Mouse (Mus musculus) cerebellum, adult 2 months (tissue): ENCODE data around the gene Slc45a2. TPM values are rescaled to one million over a fixed set of nuclear protein-coding genes. Genes with fewer than 3 reads are reported as not detected.

Experiments
- DNase-seq, 2 experiments: peaks; one replicate each; pipeline ENCODE4 v3.0.0; 2021
- H3K27ac ChIP-seq: fragments of 200-500 bp; 2 replicates; pipeline ENCODE4 v1.5.1; 2012; ENCODE audit warnings: low read length, control low read depth, inconsistent platforms; ENCODE audit not compliant: insufficient read depth
- H3K27me3 ChIP-seq: fragments of 200-500 bp; 2 replicates; pipeline ENCODE4 v1.6.1; 2012; ENCODE audit warnings: inconsistent platforms, mild to moderate bottlenecking, low read length, moderate library complexity; ENCODE audit not compliant: control insufficient read depth, insufficient read depth
- H3K4me1 ChIP-seq: fragments of 200-500 bp; 2 replicates; pipeline ENCODE4 v1.6.1; 2011; ENCODE audit warnings: low read length; ENCODE audit not compliant: control insufficient read depth, insufficient read depth
- H3K4me3 ChIP-seq: fragments of 200-500 bp; replicated peaks from 2 replicates; pipeline ENCODE3; 2011; ENCODE audit warnings: mild to moderate bottlenecking, low read depth, low read length, control low read depth; ENCODE audit not compliant: insufficient read depth
- CTCF ChIP-seq: fragments of 200-500 bp; IDR thresholded peaks from 2 replicates; pipeline ENCODE4 v1.5.1; 2011; ENCODE audit warnings: low read depth, mild to moderate bottlenecking, control low read depth, low read length, moderate library complexity, borderline replicate concordance; ENCODE audit not compliant: insufficient read depth
- POLR2A ChIP-seq: fragments of 200-500 bp; IDR thresholded peaks from 2 replicates; pipeline ENCODE4 v1.6.1; 2011; ENCODE audit warnings: low read length, control low read depth, borderline replicate concordance; ENCODE audit not compliant: insufficient read depth
- WGBS: fragments of 180-500 bp; shearing (Covaris S2); methylation state at CpG from one replicate; pipeline ENCODE4 v1.1.7; 2018; 5-methylcytosine and 5-hydroxymethylcytosine counted together
- polyA plus RNA-seq: library from polyadenylated mRNA; depleted of rRNA; stranded (reverse); fragments of >200 nt; gene quantifications from 2 replicates; pipeline ENCODE4 v1.2.3, GENCODE M21; 2012

Slc45a2 gene
- polyA plus RNA-seq, 1 experiment, result 0.10 TPM

DNA sequence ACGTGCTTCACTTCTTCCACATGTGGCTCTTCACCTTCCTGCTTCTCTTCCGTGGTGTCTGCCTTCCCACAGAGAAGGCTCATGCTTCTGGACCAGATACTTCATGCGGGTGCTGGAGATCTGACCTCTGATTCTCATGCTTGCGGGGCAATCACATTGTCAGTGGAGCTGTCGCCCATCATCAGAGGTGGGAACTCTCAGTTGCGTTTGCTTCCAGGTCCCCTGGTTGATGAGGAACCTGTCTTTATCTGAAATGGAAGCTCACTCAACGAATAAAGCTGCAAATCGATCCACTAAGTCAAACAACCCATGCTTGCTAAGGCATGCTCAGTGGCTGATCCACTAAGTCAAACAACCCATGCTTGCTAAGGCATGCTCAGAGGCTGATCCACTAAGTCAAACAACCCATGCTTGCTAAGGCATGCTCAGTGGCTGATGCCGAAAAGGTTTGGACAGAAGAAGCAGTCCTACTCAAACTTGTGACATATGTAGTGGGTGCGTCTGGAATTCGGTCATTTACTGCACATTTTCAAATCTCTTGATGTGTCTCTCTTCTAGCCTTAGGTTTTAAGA, 10.5 kb downstream of the Slc45a2 start:
- no peaks in the 10 kb centered on the region for H3K27me3 ChIP-seq
- no peak for DNase-seq
- WGBS, result 91% methylated on average over 11 of the region's 11 CpGs
- H3K27ac ChIP-seq, result no peak overlapping the region
- TF ChIP-seq CTCF (no peak), POLR2A (no peak)
- H3K4me3 ChIP-seq, result no peak overlapping the region
- no peaks in the 10 kb centered on the region for H3K4me1 ChIP-seq

GRCm38 (mm10) chr15:11014931-11015330, 14.4 kb downstream of the Slc45a2 start:
- H3K4me1 ChIP-seq, result no peaks in the 10 kb centered on the region
- no peak overlapping the region for H3K4me3 ChIP-seq
- TF ChIP-seq CTCF (no peak), POLR2A (no peak)
- no peak for DNase-seq
- no peaks in the 10 kb centered on the region for H3K27me3 ChIP-seq
- H3K27ac ChIP-seq, result no peak overlapping the region
- WGBS, result 32% methylated on average over 2 of the region's 2 CpGs

DNA sequence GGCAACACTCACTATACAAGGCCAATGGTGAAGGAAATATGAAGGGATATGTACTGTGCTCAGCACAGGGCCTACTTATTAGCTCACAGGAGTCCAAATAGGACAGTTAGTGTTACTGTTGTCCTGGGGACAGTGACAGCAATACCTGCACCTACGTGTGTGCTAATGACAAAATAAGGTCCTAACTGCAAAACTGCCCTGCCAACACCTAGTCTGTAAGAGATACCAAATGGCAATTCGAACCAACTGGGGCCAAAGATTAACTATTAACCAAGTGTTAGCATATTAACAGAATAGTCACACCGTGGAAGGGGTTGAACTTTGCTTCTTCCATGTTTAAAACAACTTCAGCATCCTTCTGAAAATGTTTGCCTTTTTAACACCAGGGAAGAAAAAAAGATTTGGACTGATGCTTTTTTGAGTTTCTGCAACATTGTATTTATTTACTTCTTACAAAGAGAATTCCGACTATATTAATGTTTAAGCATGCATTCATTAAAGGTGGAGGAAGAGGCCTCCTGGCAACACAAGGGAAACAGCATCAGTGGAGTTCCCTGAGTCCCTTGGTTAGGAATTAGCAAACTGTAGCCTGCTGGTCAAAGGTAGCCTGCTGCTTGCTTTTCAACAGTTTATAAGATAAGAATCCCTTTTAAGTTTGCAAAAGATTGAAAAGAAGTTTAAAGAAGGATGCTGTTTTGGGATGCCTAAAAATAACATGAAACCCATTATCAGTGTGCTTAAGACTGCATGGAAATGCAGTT, 26.5 kb downstream of the Slc45a2 start:
- WGBS, result 68% methylated on average over 4 of the region's 4 CpGs
- Histone ChIP-seq H3K4me3 (no peak overlapping the region), H3K27ac (no peak overlapping the region), H3K27me3 (no peaks in the 10 kb centered on the region), H3K4me1 (no peaks in the 10 kb centered on the region)
- DNase-seq, result no peak
- TF ChIP-seq POLR2A, result no peak
- no peak for TF ChIP-seq CTCF

- 65% methylated on average over 3 of the region's 3 CpGs for WGBS
- no peaks in the 10 kb centered on the region for H3K4me1 ChIP-seq
- DNase-seq, result no peak
- H3K27me3 ChIP-seq, result no peaks in the 10 kb centered on the region
- TF ChIP-seq CTCF (no peak), POLR2A (no peak)
- no peak overlapping the region for H3K27ac ChIP-seq
- H3K4me3 ChIP-seq, result no peak overlapping the region
Measured at GRCm38 (mm10) chr15:11030188-11030587, 29.7 kb downstream of the Slc45a2 start.

- H3K27ac ChIP-seq, result no peak overlapping the region
- H3K27me3 ChIP-seq, result no peaks in the 10 kb centered on the region; the same call in 1 of the 2 replicates
- no peak for DNase-seq
- H3K4me3 ChIP-seq, result no peak overlapping the region
- TF ChIP-seq CTCF (no peak), POLR2A (no peak)
- no peaks in the 10 kb centered on the region; the same call in 1 of the 2 replicates for H3K4me1 ChIP-seq
- WGBS, result 4% methylated on average over 34 of the region's 34 CpGs
Measured at GRCm38 (mm10) chr15:11035947-11036474, 35.5 kb downstream of the Slc45a2 start.

GRCm38 (mm10) chr15:11036535-11037375, 36.2 kb downstream of the Slc45a2 start:
- no peak for TF ChIP-seq CTCF
- no peak for TF ChIP-seq POLR2A
- H3K4me3 ChIP-seq, result peak overlapping the region; percentile 16
- H3K27ac ChIP-seq, result no peak overlapping the region
- 2% methylated on average over 49 of the region's 49 CpGs for WGBS
- no peaks in the 10 kb centered on the region; the same call in 1 of the 2 replicates for H3K4me1 ChIP-seq
- peak in 1 of 2 experiments; percentile 6 for DNase-seq
- H3K27me3 ChIP-seq, result no peaks in the 10 kb centered on the region; the same call in 1 of the 2 replicates

DNA sequence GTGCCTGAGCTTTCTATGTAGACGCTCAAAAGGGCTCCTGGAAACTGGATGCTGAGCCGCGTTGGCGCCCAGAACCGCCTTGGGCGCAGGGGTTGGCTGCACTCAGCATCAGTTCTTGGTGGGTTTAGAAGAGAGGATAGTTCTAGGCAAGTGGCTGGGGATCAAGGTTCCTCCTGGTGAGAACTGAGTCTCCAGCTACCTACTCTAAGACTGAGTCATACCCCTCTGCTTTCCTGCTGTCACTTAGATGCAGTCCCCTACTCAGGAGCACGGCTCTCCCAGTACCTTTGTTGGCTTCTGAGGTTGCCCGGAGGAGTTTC, 36.8 kb downstream of the Slc45a2 start:
- Histone ChIP-seq H3K27me3 (no peaks in the 10 kb centered on the region; the same call in 1 of the 2 replicates), H3K4me1 (no peaks in the 10 kb centered on the region; the same call in 1 of the 2 replicates), H3K4me3 (no peak overlapping the region), H3K27ac (no peak overlapping the region)
- no peak for TF ChIP-seq POLR2A
- no peak for TF ChIP-seq CTCF
- 2% methylated on average over 8 of the region's 8 CpGs for WGBS
- DNase-seq, result no peak

DNA sequence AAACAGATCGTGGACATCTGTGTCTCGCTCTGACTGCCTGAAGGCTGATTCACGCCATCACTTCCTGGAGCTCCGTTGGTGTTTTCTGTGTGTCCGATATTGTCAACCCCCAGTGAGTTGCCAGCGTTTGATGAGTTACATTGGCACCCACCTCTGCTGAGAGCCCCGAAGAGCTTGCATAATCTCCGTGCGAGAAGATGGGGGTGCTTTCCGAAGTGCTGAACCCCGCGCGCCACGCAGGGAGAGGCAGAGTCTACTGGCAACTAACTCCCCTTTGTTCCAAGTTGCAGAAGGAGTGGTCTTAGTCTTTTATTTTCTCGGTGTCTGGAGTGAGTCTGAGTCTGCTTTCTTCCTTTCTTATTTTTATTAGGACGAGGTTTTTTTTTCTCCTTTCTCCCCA, 37.2 kb downstream of the Slc45a2 start, which contains the start of gene Rxfp3:
Gene Rxfp3, minus strand, starts transcription at position 281 of the 400 bp plus-strand sequence.
- TF ChIP-seq CTCF, result no peak
- TF ChIP-seq POLR2A, result no peak
- WGBS, result 2% methylated on average over 16 of the region's 16 CpGs
- no peaks in the 10 kb centered on the region; the same call in 1 of the 2 replicates for H3K27me3 ChIP-seq
- no peak within 1 kb of the TSS for H3K27ac ChIP-seq
- peak in 1 of 2 experiments; percentile 10 for DNase-seq
- H3K4me1 ChIP-seq, result no peaks in the 10 kb centered on the region; the same call in 1 of the 2 replicates
- H3K4me3 ChIP-seq, result no peak within 1 kb of the TSS
